In genomic region chr8:49563499-49564279, GRCm38 (mm10) we compare ENCODE assay signal across 24 mouse cellular contexts.
DNase-seq lines count a peak whose midpoint lies in the region; ATAC-seq and TF ChIP-seq lines count a peak whose summit lies in the region.
"Had no signal": no experiment of that assay in that cellular context is flagged by ENCODE, and none has a peak within 500 bp of the region (broad histone marks: within the 10 kb centered on the region; RNA-seq: fewer than 3 reads in every experiment).

No protein-coding gene starts in this region.

- no peak overlapping the region for H3K4me3 ChIP-seq in forebrain, embryonic 11.5 days (ENCODE audit: low read depth, low read length)
- H3K4me3 ChIP-seq in forebrain, embryonic 10.5 days = no peak overlapping the region
- no peak overlapping the region for H3K4me3 ChIP-seq in forebrain, embryonic 14.5 days (ENCODE audit: low read depth, low read length)
- H3K4me3 ChIP-seq in forebrain, embryonic 16.5 days (replicated peaks; ENCODE audit: low read length) = no peak overlapping the region
- H3K4me3 ChIP-seq: embryonic facial prominence, embryonic 12.5 days had no signal

- TF ChIP-seq CTCF in brain, embryonic 14.5 days (IDR thresholded peaks at IDR 0.05; ENCODE audit: borderline replicate concordance, extremely low read depth, insufficient read depth, insufficient read length) = no peak

- no peak overlapping the region for H3K27ac ChIP-seq in forebrain, embryonic 11.5 days (ENCODE audit: low read depth, low read length)
- no peak overlapping the region for H3K27ac ChIP-seq in forebrain, embryonic 10.5 days
- H3K27ac ChIP-seq in forebrain, embryonic 14.5 days (ENCODE audit: low read depth, low read length) = no peak overlapping the region
- no peak overlapping the region for H3K27ac ChIP-seq in forebrain, embryonic 16.5 days (ENCODE audit: low read length)
- H3K27ac ChIP-seq: embryonic facial prominence, embryonic 12.5 days had no signal

- TF ChIP-seq POLR2A in brain, embryonic 14.5 days (IDR thresholded peaks at IDR 0.05; ENCODE audit: borderline replicate concordance, extremely low read depth, insufficient read depth, insufficient read length, poor library complexity, severe bottlenecking) = no peak

- WGBS in forebrain, embryonic 11.5 days = 85% methylated on average over 5 of the region's 5 CpGs
- 86% methylated on average over 5 of the region's 5 CpGs for WGBS in forebrain, embryonic 10.5 days
- 43% methylated on average over 5 of the region's 5 CpGs for WGBS in forebrain, embryonic 14.5 days
- 47% methylated on average over 5 of the region's 5 CpGs for WGBS in forebrain, embryonic 16.5 days

- H3K4me2 ChIP-seq in forebrain, embryonic 11.5 days (ENCODE audit: low read depth, low read length, severe bottlenecking) = no peak overlapping the region
- no peak overlapping the region for H3K4me2 ChIP-seq in forebrain, embryonic 14.5 days (ENCODE audit: low read length)
- H3K4me2 ChIP-seq in forebrain, embryonic 16.5 days (ENCODE audit: low read length) = no peak overlapping the region
- H3K4me2 ChIP-seq: embryonic facial prominence, embryonic 12.5 days had no signal

- H3K4me1 ChIP-seq in forebrain, embryonic 11.5 days (replicated peaks; ENCODE audit: control insufficient read depth, insufficient read depth, low read length) = no peaks in the 10 kb centered on the region
- no peaks in the 10 kb centered on the region for H3K4me1 ChIP-seq in forebrain, embryonic 10.5 days
- no peaks in the 10 kb centered on the region for H3K4me1 ChIP-seq in forebrain, embryonic 14.5 days (ENCODE audit: control insufficient read depth, insufficient read depth, low read length)
- no peaks in the 10 kb centered on the region for H3K4me1 ChIP-seq in forebrain, embryonic 16.5 days (replicated peaks; ENCODE audit: control insufficient read depth, insufficient read depth, low read length)
- H3K4me1 ChIP-seq: embryonic facial prominence, embryonic 12.5 days had no signal

- no peaks in the 10 kb centered on the region for H3K9me3 ChIP-seq in forebrain, embryonic 11.5 days (ENCODE audit: control insufficient read depth, low read length)
- H3K9me3 ChIP-seq in forebrain, embryonic 10.5 days = no peaks in the 10 kb centered on the region
- no peaks in the 10 kb centered on the region for H3K9me3 ChIP-seq in forebrain, embryonic 14.5 days (replicated peaks; ENCODE audit: control insufficient read depth, low read length)
- no peaks in the 10 kb centered on the region for H3K9me3 ChIP-seq in forebrain, embryonic 16.5 days (ENCODE audit: control insufficient read depth, low read length)
- H3K9me3 ChIP-seq: embryonic facial prominence, embryonic 12.5 days; G1E had no signal

- ATAC-seq in forebrain, embryonic 11.5 days (replicated peaks; ENCODE audit: low FRiP score) = peak; percentile 67
- ATAC-seq in forebrain, embryonic 14.5 days = peak; percentile 94
- peak; percentile 64 for ATAC-seq in forebrain, embryonic 16.5 days
- ATAC-seq: activated CD4-positive, CD25-positive, alpha-beta regulatory T cell, adult 4 months; CD4-positive, CD25-positive, alpha-beta regulatory T cell, adult 4 months; Patski had no signal

- no peaks in the 10 kb centered on the region for H3K27me3 ChIP-seq in forebrain, embryonic 11.5 days (ENCODE audit: control insufficient read depth, insufficient read depth, low read length)
- no peaks in the 10 kb centered on the region for H3K27me3 ChIP-seq in forebrain, embryonic 10.5 days (ENCODE audit: poor library complexity, severe bottlenecking)
- no peaks in the 10 kb centered on the region for H3K27me3 ChIP-seq in forebrain, embryonic 14.5 days (replicated peaks; ENCODE audit: control insufficient read depth, insufficient read depth, low read length)
- H3K27me3 ChIP-seq in forebrain, embryonic 16.5 days (replicated peaks; ENCODE audit: control insufficient read depth, insufficient read depth, low read length) = no peaks in the 10 kb centered on the region
- H3K27me3 ChIP-seq: CH12.LX; embryonic facial prominence, embryonic 12.5 days had no signal

- peak; percentile 50 for DNase-seq in forebrain, embryonic 11.5 days (ENCODE audit: low spot score)
- DNase-seq in forebrain, embryonic 10.5 days (ENCODE audit: extremely low spot score, low spot score) = no peak
- DNase-seq in brain, embryonic 14.5 days (ENCODE audit: low read depth) = peak; percentile 88
- DNase-seq in forebrain, embryonic 14.5 days (ENCODE audit: low spot score) = peak; percentile 79
- DNase-seq in urinary bladder, postnatal 36 days (ENCODE audit: low spot score in 2 of 2) = no peak
- DNase-seq in gastrocnemius, postnatal 10 days = no peak
- DNase-seq: adrenal gland, adult 8-10 months; adrenal gland, postnatal 14 days; adrenal gland, postnatal 36 days; B cell, adult 2 months; cerebellum, adult 11 months; cerebellum, adult 18-20 months; cerebellum, adult 8-10 months; cerebellum, adult 9-11 months; cerebellum, postnatal 14 days; cerebellum, postnatal 36 days; embryo, embryonic 11 days had no signal

- no peak overlapping the region for H3K9ac ChIP-seq in forebrain, embryonic 11.5 days (ENCODE audit: low read length)
- H3K9ac ChIP-seq in forebrain, embryonic 14.5 days (ENCODE audit: low read length) = no peak overlapping the region
- H3K9ac ChIP-seq in forebrain, embryonic 16.5 days (replicated peaks; ENCODE audit: low read depth, low read length) = no peak overlapping the region
- H3K9ac ChIP-seq: embryonic facial prominence, embryonic 12.5 days had no signal

- no peaks in the 10 kb centered on the region for H3K36me3 ChIP-seq in forebrain, embryonic 11.5 days (ENCODE audit: control insufficient read depth, insufficient read depth, low read length)
- H3K36me3 ChIP-seq in forebrain, embryonic 10.5 days (replicated peaks) = no peaks in the 10 kb centered on the region
- H3K36me3 ChIP-seq in forebrain, embryonic 14.5 days (ENCODE audit: control insufficient read depth, insufficient read depth, low read length) = no peaks in the 10 kb centered on the region
- H3K36me3 ChIP-seq in forebrain, embryonic 16.5 days (ENCODE audit: control insufficient read depth, insufficient read depth) = no peaks in the 10 kb centered on the region
- H3K36me3 ChIP-seq: embryonic facial prominence, embryonic 12.5 days; G1E had no signal

Comparison
In these comparisons a context has a peak if more than half of its experiments do, and no peak if none do; other contexts are left out.
1. DNase-seq: peak in forebrain, embryonic 11.5 days (single experiment), brain, embryonic 14.5 days (single experiment) and forebrain, embryonic 14.5 days (single experiment); none in forebrain, embryonic 10.5 days (single experiment), urinary bladder, postnatal 36 days (0 of 2) and gastrocnemius, postnatal 10 days (single experiment).
2. Peak in every context shown above with its lines, with median percentiles within 50 percentile points of each other: ATAC-seq.